Mouse (Mus musculus) ES-E14 (cell line): ENCODE data around the gene Clip1.

Source experiments
- CHD2 ChIP-seq: IDR thresholded peaks from 2 replicates; pipeline ENCODE4 v1.6.1; 2014; ENCODE audit warnings: mild to moderate bottlenecking, low read depth, low read length, inconsistent platforms
- MAFK ChIP-seq: IDR thresholded peaks from 2 replicates; pipeline ENCODE4 v1.6.1; 2014; ENCODE audit warnings: mild to moderate bottlenecking, low read depth, low read length, inconsistent platforms; ENCODE audit not compliant: insufficient read depth
- ZC3H11A ChIP-seq: IDR thresholded peaks from 2 replicates; pipeline ENCODE4 v1.6.1; 2012; ENCODE audit warnings: low read depth, mild to moderate bottlenecking, inconsistent platforms, low read length, borderline replicate concordance

DNA sequence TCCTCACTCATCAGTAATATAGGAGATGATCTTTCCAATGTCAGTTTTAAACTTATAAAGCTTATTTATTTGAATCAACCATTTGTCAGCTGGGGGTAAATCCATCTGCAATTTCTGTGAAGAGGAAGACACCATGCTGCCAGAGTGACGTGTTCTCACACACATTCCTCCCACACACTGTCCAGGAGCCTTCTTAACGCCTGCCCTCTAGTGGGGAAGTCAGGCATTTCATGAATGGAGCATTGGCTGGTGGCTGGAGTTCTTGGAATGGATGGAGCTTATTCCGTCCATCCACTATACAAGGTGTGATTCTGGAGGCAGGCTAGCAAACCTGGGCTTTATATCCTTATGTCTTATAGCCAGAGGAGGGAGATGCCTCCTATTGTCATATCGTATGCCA lies 74.6 kb downstream of the Clip1 start:
- TF ChIP-seq ZC3H11A = peak; percentile 54; the same call in 1 of the 2 replicates
- TF ChIP-seq CHD2 = no peak
- no peak for TF ChIP-seq MAFK
